Mouse (Mus musculus): ENCODE results near the gene Hoxa5. TPM values are rescaled to one million over a fixed set of nuclear protein-coding genes. Genes with fewer than 3 reads are reported as not detected.

The Hoxa5 gene
- total and polyA plus RNA-seq, 3 experiments: 0.83 to 4.1 (median 1.5) TPM

DNA sequence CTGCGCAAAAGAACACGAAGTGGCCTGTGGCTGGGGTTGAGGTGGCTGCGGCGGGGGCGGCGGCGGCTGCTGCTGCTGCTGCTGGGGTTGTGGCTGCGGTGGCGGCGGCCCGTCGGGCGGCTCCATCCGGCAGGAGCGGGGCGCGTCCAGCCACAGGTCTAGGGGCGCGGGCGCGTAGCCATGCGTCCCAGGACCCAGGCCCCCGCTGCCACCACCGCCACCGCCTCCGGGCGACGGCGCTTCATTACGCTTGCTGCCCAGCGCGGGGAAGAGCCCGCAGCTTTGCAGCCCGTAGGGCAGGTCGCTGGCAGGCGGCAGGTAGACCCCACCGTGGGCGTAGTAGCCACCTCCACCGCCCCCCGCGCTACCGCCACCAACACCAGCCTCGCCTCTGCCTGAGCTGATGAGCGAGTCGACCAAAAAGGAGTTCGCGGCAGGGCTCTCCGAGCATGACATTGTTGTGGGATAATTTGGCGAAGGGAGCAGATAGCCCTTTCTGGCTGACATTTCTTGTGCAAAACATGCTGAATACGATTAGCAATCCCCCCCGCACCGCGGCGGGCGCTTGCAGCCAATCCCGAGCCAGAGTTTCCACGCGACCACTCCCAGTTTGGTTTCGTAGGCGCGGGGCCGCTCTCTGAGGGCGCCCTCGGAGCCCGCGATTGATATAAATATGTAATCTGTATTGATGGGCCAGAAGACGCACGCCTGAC, 30.2 kb upstream of the Hoxa5 start:
- Histone ChIP-seq H3K79me2 (replicated peaks; ENCODE audit: control insufficient read depth, extremely low read depth, insufficient read depth, poor library complexity, severe bottlenecking) (no peaks in the 10 kb centered on the region), H3K27me3 (replicated peaks) (no peaks in the 10 kb centered on the region), H3K9ac (ENCODE audit: insufficient read depth, low read depth) (no peak overlapping the region), H3K9me3 (replicated peaks; ENCODE audit: low read length) (peaks cover 51% of the 10 kb centered on the region), H3K4me2 (ENCODE audit: insufficient read depth, low read depth, poor library complexity, severe bottlenecking) (no peak overlapping the region), H3K4me1 (ENCODE audit: control insufficient read depth in 1 of 2, insufficient read depth in 2 of 2) (peaks cover 0 to 3% of the 10 kb centered on the region in 2 experiments; a peak in 2 of 4 replicates), H3K36me3 (replicated peaks in 1 of 2; ENCODE audit: control insufficient read depth in 1 of 2, insufficient read depth in 1 of 2, low read length in 1 of 2) (peaks cover 11 to 67% of the 10 kb centered on the region in 2 experiments), H3K4me3 (replicated peaks in 1 of 3; ENCODE audit: low read depth in 2 of 3, low read length in 2 of 3, poor library complexity in 1 of 3) (no peak overlapping the region), H3K27ac (ENCODE audit: insufficient read depth, low read depth) (no peak overlapping the region)
- dilution Hi-C loops (cut with MboI; ENCODE audit: extremely low pct_ligation_motif_present, extremely low pct_unique_long_range_greater_than_20kb, low sequenced_read_pairs) (no loop called here), in situ Hi-C loops (cut with MboI; ENCODE audit: low pct_ligation_motif_present, low pct_unique_long_range_greater_than_20kb, low sequenced_read_pairs) (no loop called here)
- TF ChIP-seq MAX (IDR thresholded peaks at IDR 0.05; ENCODE audit: low read length) (no peak), CTCF (conservative IDR thresholded peaks at IDR 0.05 in 1 of 2, IDR thresholded peaks at IDR 0.05 in 1 of 2; ENCODE audit: low read depth in 2 of 2, low read length in 2 of 2) (no peak), NELFE (IDR thresholded peaks at IDR 0.05; ENCODE audit: low read depth, low read length) (no peak), POLR2A (IDR thresholded peaks at IDR 0.05; ENCODE audit: low read depth, low read length) (no peak), BHLHE40 (IDR thresholded peaks at IDR 0.05; ENCODE audit: low read depth, low read length) (no peak), JUND (conservative IDR thresholded peaks at IDR 0.05; ENCODE audit: low read depth, low read length) (no peak), HCFC1 (IDR thresholded peaks at IDR 0.05; ENCODE audit: low read depth, low read length) (no peak), CHD1 (IDR thresholded peaks at IDR 0.05; ENCODE audit: low read depth, low read length) (no peak)
- DNase-seq (ENCODE audit: extremely low read depth): no peak

DNA sequence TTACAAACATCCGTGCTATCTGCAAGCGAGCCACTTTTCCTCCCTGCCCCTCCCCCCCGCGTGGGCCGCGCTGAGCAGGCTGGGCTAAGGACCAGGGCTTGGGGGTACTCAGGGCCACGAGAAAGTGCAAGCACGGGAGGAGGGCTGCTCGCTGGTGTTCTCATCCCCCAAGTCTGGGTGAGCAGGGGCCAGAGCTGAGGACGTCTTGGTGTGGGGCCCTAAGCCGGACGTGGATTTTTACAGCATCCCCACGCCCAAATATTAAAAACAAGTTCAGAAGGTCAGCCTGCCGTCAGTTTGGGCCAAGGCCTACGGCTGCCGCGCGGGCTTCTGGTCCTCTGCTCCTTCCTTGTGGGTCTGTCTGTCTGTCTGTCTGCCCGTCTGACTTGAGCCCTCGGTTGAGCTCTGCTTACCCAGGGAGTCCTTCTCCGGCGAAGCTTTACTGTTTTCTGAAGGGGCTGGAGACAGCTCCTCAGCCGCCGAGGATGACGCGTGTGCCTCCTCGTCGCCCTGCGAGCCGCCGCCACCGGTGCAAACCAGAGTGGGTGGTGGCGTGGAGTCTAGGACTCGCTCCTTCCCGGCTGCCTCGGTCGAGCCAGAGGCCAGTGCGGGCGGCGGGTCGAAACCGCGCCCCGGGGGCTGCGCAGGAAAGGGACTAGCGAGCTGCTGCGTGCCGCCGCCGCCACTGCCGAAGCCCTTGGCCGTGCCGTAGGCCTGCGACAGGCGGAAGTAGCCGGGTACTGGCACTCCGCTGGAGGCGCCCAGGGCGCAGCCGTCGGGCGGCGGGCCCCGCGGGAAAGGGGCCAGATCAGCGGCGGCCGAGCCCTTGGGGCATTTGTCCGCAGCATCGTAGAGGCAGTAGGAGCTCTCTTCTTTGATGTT, 29.4 kb upstream of the Hoxa5 start:
- H3K4me3 ChIP-seq (replicated peaks in 1 of 3; ENCODE audit: low read depth in 2 of 3, low read length in 2 of 3, poor library complexity in 1 of 3): no peak overlapping the region
- H3K4me1 ChIP-seq (ENCODE audit: control insufficient read depth in 1 of 2, insufficient read depth in 2 of 2): no peaks in the 10 kb centered on the region
- peaks cover 11 to 74% of the 10 kb centered on the region in 2 experiments for H3K36me3 ChIP-seq (replicated peaks in 1 of 2; ENCODE audit: control insufficient read depth in 1 of 2, insufficient read depth in 1 of 2, low read length in 1 of 2)
- H3K4me2 ChIP-seq (ENCODE audit: insufficient read depth, low read depth, poor library complexity, severe bottlenecking): no peak overlapping the region
- no peaks in the 10 kb centered on the region for H3K79me2 ChIP-seq (replicated peaks; ENCODE audit: control insufficient read depth, extremely low read depth, insufficient read depth, poor library complexity, severe bottlenecking)
- in situ Hi-C loops (cut with MboI; ENCODE audit: low pct_ligation_motif_present, low pct_unique_long_range_greater_than_20kb, low sequenced_read_pairs) (no loop called here), dilution Hi-C loops (cut with MboI; ENCODE audit: extremely low pct_ligation_motif_present, extremely low pct_unique_long_range_greater_than_20kb, low sequenced_read_pairs) (no loop called here)
- no peak overlapping the region for H3K9ac ChIP-seq (ENCODE audit: insufficient read depth, low read depth)
- H3K9me3 ChIP-seq (replicated peaks; ENCODE audit: low read length): peaks cover 58% of the 10 kb centered on the region
- no peak for DNase-seq (ENCODE audit: extremely low read depth)
- H3K27ac ChIP-seq (ENCODE audit: insufficient read depth, low read depth): no peak overlapping the region
- TF ChIP-seq GABPA (IDR thresholded peaks at IDR 0.05; ENCODE audit: insufficient replicate concordance, low read depth, low read length) (no peak), RAD21 (IDR thresholded peaks at IDR 0.05; ENCODE audit: low read depth, low read length) (no peak), TBP (conservative IDR thresholded peaks at IDR 0.05; ENCODE audit: low read depth, low read length) (no peak), MAFK (IDR thresholded peaks at IDR 0.05; ENCODE audit: insufficient replicate concordance, low read length) (no peak), ZNF384 (IDR thresholded peaks at IDR 0.05; ENCODE audit: low read depth, low read length) (no peak), UBTF (IDR thresholded peaks at IDR 0.05; ENCODE audit: low read depth, low read length) (no peak), MXI1 (IDR thresholded peaks at IDR 0.05; ENCODE audit: low read depth, low read length) (no peak), SMC3 (IDR thresholded peaks at IDR 0.05; ENCODE audit: low read depth, low read length) (no peak), ELF1 (IDR thresholded peaks at IDR 0.05; ENCODE audit: low read depth, low read length) (no peak), TCF12 (IDR thresholded peaks at IDR 0.05; ENCODE audit: low read depth, low read length) (no peak), NELFE (IDR thresholded peaks at IDR 0.05; ENCODE audit: low read depth, low read length) (no peak), ZC3H11A (IDR thresholded peaks at IDR 0.05; ENCODE audit: low read depth, low read length) (no peak), NRF1 (IDR thresholded peaks at IDR 0.05; ENCODE audit: low read depth, low read length) (no peak), POLR2A (IDR thresholded peaks at IDR 0.05; ENCODE audit: low read depth, low read length) (no peak), MAX (IDR thresholded peaks at IDR 0.05; ENCODE audit: low read length) (no peak), PAX5 (IDR thresholded peaks at IDR 0.05; ENCODE audit: low read length) (no peak)
- no peaks in the 10 kb centered on the region for H3K27me3 ChIP-seq (replicated peaks)
